Mouse (Mus musculus) hindbrain, embryonic 11.5 days (tissue): Measurements from ENCODE around the gene Kremen1. TPM values are rescaled to one million over a fixed set of nuclear protein-coding genes. Genes with fewer than 3 reads are reported as not detected.

Experiments used
- ATAC-seq: fragments of 200-750 bp; cut with Nextera tagmentation; 2 replicates; pipeline ENCODE4 v1.8.0; 2017; ENCODE audit warnings: mild to moderate bottlenecking, moderate TSS enrichment, moderate library complexity; ENCODE audit not compliant: low FRiP score
- DNase-seq: peaks from one replicate; pipeline ENCODE4 v3.0.0-alpha.2; 2015; ENCODE audit warnings: low spot score
- H3K27ac ChIP-seq: fragments of 300-500 bp; sonication (generic); 2 replicates; pipeline ENCODE4 v1.5.1; 2014; ENCODE audit warnings: mild to moderate bottlenecking, low read depth, low read length
- H3K27me3 ChIP-seq: fragments of 300-500 bp; sonication (generic); 2 replicates; pipeline ENCODE4 v1.6.1; 2014; ENCODE audit warnings: mild to moderate bottlenecking, low read length, moderate library complexity, mixed read lengths; ENCODE audit not compliant: control insufficient read depth, insufficient read depth
- H3K36me3 ChIP-seq: fragments of 300-500 bp; sonication (generic); 2 replicates; pipeline ENCODE4 v1.6.1; 2014; ENCODE audit warnings: mild to moderate bottlenecking, low read length, moderate library complexity, mixed read lengths; ENCODE audit not compliant: control insufficient read depth, insufficient read depth
- H3K4me1 ChIP-seq: fragments of 300-500 bp; sonication (generic); replicated peaks from 2 replicates; pipeline ENCODE4 v1.6.1; 2014; ENCODE audit warnings: low read length, mixed read lengths; ENCODE audit not compliant: control insufficient read depth, insufficient read depth
- H3K4me2 ChIP-seq: fragments of 300-500 bp; sonication (generic); replicated peaks from 2 replicates; pipeline ENCODE4 v1.6.1; 2014; ENCODE audit warnings: mild to moderate bottlenecking, low read depth, low read length
- H3K4me3 ChIP-seq: fragments of 300-500 bp; sonication (generic); 2 replicates; pipeline ENCODE4 v1.5.1; 2014; ENCODE audit warnings: low read depth, low read length
- H3K9ac ChIP-seq: fragments of 300-500 bp; sonication (generic); 2 replicates; pipeline ENCODE4 v1.6.1; 2014; ENCODE audit warnings: low read depth, low read length
- H3K9me3 ChIP-seq: fragments of 300-500 bp; sonication (generic); 2 replicates; pipeline ENCODE4 v1.6.1; 2016; ENCODE audit warnings: low read length; ENCODE audit not compliant: control insufficient read depth
- WGBS: fragments of 180-500 bp; shearing (Covaris S2); extraction: QIAGEN DNeasy Blood & Tissue Kit; methylation state at CpG from one replicate; pipeline ENCODE4 v1.1.7; 2014; 5-methylcytosine and 5-hydroxymethylcytosine counted together
- polyA plus RNA-seq: library from polyadenylated mRNA; unstranded; fragments of >200 nt; fragmentation: Nextera tagmentation; extraction: Ambion mirVana; gene quantifications from 2 replicates; pipeline ENCODE4 v1.2.1, GENCODE M21; 2014

The Kremen1 gene
- polyA plus RNA-seq, result 6.6 and 6.7 TPM in 2 replicates

- Histone ChIP-seq H3K4me3 (peak within 1 kb of the TSS; percentile 86), H3K4me1 (peaks cover 3% of the 10 kb centered on the region; the same call in 1 of the 2 replicates), H3K27ac (peak within 1 kb of the TSS; percentile 24; the same call in 1 of the 2 replicates), H3K9ac (peak within 1 kb of the TSS; percentile 80), H3K36me3 (no peaks in the 10 kb centered on the region), H3K4me2 (peak within 1 kb of the TSS; percentile 87), H3K27me3 (no peaks in the 10 kb centered on the region), H3K9me3 (no peaks in the 10 kb centered on the region)
- ATAC-seq (peak; percentile 98), DNase-seq (peak; percentile 94)
- WGBS, result 3% methylated on average over 48 of the region's 80 CpGs
Measured at GRCm38 (mm10) chr11:5261508-5262392, at the start of gene Kremen1. TSS of gene Kremen1 (minus strand) at chr11:5261558.

- H3K9ac ChIP-seq, result no peak overlapping the region
- 89% methylated on average over 13 of the region's 13 CpGs for WGBS
- H3K4me2 ChIP-seq, result no peak overlapping the region
- no peaks in the 10 kb centered on the region for H3K36me3 ChIP-seq
- H3K27ac ChIP-seq, result no peak overlapping the region
- H3K9me3 ChIP-seq, result no peaks in the 10 kb centered on the region
- no peak for ATAC-seq
- no peaks in the 10 kb centered on the region for H3K4me1 ChIP-seq
- H3K27me3 ChIP-seq, result no peaks in the 10 kb centered on the region
- no peak for DNase-seq
- H3K4me3 ChIP-seq, result no peak overlapping the region
Measured at GRCm38 (mm10) chr11:5307024-5307905, 45.9 kb upstream of the Kremen1 start.

GRCm38 (mm10) chr11:5306017-5306416 lies 44.7 kb upstream of the Kremen1 start:
- Histone ChIP-seq H3K4me1 (no peaks in the 10 kb centered on the region), H3K27ac (no peak overlapping the region), H3K9ac (no peak overlapping the region), H3K9me3 (no peaks in the 10 kb centered on the region), H3K27me3 (no peaks in the 10 kb centered on the region), H3K4me3 (no peak overlapping the region), H3K4me2 (no peak overlapping the region), H3K36me3 (no peaks in the 10 kb centered on the region)
- no peak for DNase-seq
- ATAC-seq, result no peak

GRCm38 (mm10) chr11:5304526-5304925 lies 43.2 kb upstream of the Kremen1 start:
- H3K27ac ChIP-seq, result no peak overlapping the region
- H3K9me3 ChIP-seq, result no peaks in the 10 kb centered on the region
- no peak overlapping the region for H3K4me2 ChIP-seq
- no peak for ATAC-seq
- no peak overlapping the region for H3K9ac ChIP-seq
- no peaks in the 10 kb centered on the region for H3K4me1 ChIP-seq
- H3K36me3 ChIP-seq, result no peaks in the 10 kb centered on the region
- H3K27me3 ChIP-seq, result no peaks in the 10 kb centered on the region
- DNase-seq, result no peak
- H3K4me3 ChIP-seq, result no peak overlapping the region

- Histone ChIP-seq H3K27me3 (no peaks in the 10 kb centered on the region), H3K9ac (no peak overlapping the region), H3K9me3 (no peaks in the 10 kb centered on the region), H3K36me3 (no peaks in the 10 kb centered on the region), H3K4me2 (no peak overlapping the region), H3K27ac (no peak overlapping the region), H3K4me3 (no peak overlapping the region), H3K4me1 (no peaks in the 10 kb centered on the region)
- ATAC-seq (no peak), DNase-seq (no peak)
- WGBS, result 54% methylated on average over 1 of the region's 1 CpGs
Measured at GRCm38 (mm10) chr11:5298007-5298372, 36.6 kb upstream of the Kremen1 start.

GRCm38 (mm10) chr11:5297148-5298006 lies 36.0 kb upstream of the Kremen1 start:
- no peak for ATAC-seq

GRCm38 (mm10) chr11:5296576-5297115 lies 35.3 kb upstream of the Kremen1 start:
- Histone ChIP-seq H3K27ac (no peak overlapping the region), H3K36me3 (no peaks in the 10 kb centered on the region), H3K9me3 (no peaks in the 10 kb centered on the region), H3K9ac (no peak overlapping the region), H3K4me2 (no peak overlapping the region), H3K27me3 (no peaks in the 10 kb centered on the region), H3K4me1 (no peaks in the 10 kb centered on the region), H3K4me3 (no peak overlapping the region)
- no peak for DNase-seq
- ATAC-seq, result no peak
- 53% methylated on average over 2 of the region's 2 CpGs for WGBS

More at GRCm38 (mm10) chr11:5297148-5298006, 36.0 kb upstream of the Kremen1 start:
- Histone ChIP-seq H3K36me3 (no peaks in the 10 kb centered on the region), H3K4me2 (no peak overlapping the region), H3K27me3 (no peaks in the 10 kb centered on the region), H3K27ac (no peak overlapping the region), H3K4me3 (no peak overlapping the region), H3K9me3 (no peaks in the 10 kb centered on the region), H3K9ac (no peak overlapping the region), H3K4me1 (no peaks in the 10 kb centered on the region)
- peak; percentile 34 for DNase-seq
- 43% methylated on average over 12 of the region's 13 CpGs for WGBS

- Histone ChIP-seq H3K36me3 (no peaks in the 10 kb centered on the region), H3K4me1 (no peaks in the 10 kb centered on the region), H3K9ac (no peak overlapping the region), H3K9me3 (no peaks in the 10 kb centered on the region), H3K4me3 (no peak overlapping the region), H3K27me3 (no peaks in the 10 kb centered on the region), H3K27ac (no peak overlapping the region), H3K4me2 (no peak overlapping the region)
- DNase-seq (no peak), ATAC-seq (no peak)
- 85% methylated on average over 3 of the region's 3 CpGs for WGBS
Measured at GRCm38 (mm10) chr11:5294805-5295204, 33.4 kb upstream of the Kremen1 start.
